Mouse (Mus musculus) retina, embryonic 14.5 days (tissue): ENCODE measurements around the gene Tes.

ENCODE experiments used
- DNase-seq: peaks from one replicate; pipeline ENCODE4 v3.0.0-alpha.2; 2015; ENCODE audit warnings: low spot score

Tes gene

DNA sequence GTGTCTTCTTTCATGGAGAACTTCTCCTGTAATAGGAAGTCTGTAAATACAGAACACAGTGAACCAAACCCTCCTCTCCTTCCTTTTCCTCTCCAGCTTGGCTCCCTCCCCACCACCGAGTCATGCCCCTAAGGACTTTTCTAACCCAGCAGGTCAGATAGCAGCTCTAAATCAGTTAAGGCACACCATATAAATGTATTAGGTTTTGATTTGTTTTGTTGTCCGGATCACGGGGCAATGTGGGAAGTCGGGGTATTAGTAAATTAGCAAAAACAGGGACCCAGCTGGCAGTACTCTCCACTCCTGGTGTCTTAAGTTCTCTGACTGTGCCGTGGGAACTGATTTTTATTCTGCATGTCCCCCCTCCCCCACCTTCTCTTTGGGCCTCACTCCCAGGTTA is 14.4 kb downstream of the Tes start:
- DNase-seq, result no peak

DNA sequence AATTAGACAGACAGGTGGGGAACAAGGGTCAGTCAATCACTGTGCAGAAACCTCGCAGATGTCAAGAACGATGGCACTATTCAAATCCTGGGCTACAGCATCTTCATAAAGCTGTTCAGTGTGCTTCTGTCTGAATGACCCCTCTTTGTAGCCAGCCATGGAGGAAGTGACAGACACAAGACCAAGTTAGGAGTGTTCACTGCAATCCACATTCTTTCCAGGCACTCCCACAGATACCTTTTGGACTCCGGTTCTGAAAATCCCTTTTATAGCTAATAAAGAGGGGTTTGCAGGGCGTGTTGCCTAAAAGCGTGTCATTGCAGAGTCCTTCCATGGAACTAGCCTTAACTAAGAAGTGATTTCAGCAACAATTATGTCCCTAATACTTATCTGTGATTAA is 14.9 kb downstream of the Tes start:
- DNase-seq, result no peak

DNA sequence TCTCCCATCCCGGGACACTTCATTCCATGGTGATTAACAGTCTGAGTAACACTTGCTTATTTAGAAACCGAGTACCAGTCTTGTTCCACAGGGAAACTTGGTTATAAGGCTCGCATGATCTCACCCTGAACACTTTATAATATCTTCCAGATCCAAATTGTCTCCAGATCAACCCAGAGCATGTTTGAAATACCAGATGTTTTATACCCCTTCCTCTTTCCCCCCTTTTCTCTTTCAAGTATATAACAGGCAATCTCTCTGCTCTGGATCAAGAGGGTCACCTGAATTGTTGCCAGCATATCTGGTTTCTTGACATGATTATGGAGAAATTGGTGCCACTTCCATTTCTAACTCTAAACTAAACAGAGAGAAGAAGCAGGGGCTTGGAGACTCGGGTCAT is 17.3 kb downstream of the Tes start:
- no peak for DNase-seq

DNA sequence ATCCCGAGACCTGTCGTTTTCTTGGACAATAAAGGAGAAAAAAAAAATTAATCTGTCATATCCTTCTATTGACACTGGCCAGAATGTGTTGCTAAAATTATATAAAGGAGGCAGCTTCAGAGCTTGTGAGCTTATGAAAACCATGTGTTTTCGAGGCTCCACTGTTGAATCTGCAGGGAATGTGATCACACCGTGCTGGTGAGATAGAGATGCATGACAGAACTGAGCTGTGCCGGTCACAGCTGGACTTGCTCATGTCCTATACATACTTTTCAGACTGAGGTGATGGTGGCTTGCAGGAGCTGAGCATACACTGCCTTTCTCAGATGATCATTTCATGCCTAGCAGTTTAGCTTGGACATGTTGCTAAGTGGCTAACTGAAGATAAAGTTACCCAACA is 17.9 kb downstream of the Tes start:
- no peak for DNase-seq

DNA sequence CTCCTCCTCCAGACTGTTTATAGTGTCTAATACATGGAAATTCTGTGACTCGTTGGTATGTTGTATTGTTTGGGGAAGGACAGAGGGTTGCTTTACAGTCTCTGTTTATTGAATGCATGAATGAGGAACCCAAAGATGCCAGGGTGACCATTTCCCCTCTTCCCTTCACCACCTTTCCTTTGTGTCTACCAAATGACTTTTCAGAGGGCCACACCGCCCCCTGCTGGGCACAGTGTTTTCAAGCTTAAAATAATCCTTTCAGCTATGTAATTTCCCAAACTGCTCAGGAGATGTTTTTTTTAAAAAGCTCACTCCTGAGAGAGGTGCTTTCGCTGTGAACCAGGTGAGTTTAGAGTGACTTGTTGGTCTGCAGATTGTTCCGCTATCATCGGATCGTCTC is 22.5 kb downstream of the Tes start:
- DNase-seq, result peak; percentile 88

DNA sequence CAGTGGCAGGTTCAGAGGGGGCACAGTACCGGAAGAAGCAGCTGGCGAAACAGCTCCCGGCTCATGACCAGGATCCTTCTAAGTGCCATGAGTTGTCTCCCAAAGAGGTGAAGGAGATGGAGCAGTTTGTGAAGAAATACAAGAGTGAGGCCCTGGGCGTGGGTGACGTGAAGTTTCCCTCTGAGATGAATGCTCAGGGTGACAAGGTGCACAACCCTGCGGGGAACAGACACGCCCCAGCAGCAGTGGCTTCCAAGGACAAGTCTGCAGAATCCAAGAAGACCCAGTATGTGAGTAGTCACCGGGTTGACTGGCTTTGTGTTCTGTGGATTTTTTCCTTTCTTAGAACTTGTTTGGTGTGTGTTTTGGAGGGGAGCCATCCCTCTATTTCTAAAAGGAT is 32.4 kb downstream of the Tes start:
- DNase-seq, result no peak

DNA sequence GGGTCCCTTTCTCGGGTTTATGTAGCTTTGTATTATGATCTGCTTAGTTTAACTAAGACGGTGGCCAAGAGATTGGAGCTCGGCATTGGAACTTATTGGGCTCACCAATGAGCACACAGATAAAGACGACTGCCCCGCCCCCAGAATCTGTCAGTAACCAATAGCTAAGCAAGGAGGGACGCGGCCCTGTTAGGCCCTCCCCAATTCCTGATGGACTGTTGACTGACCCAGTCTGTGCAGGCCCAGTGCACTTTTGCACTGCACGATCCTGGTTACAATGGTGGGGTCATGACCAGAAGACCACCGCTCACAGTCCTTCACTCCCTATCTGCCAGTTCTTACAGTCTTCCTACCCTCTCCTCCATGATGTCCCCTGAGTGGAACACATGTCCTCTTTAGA is 33.6 kb downstream of the Tes start:
- no peak for DNase-seq

DNA sequence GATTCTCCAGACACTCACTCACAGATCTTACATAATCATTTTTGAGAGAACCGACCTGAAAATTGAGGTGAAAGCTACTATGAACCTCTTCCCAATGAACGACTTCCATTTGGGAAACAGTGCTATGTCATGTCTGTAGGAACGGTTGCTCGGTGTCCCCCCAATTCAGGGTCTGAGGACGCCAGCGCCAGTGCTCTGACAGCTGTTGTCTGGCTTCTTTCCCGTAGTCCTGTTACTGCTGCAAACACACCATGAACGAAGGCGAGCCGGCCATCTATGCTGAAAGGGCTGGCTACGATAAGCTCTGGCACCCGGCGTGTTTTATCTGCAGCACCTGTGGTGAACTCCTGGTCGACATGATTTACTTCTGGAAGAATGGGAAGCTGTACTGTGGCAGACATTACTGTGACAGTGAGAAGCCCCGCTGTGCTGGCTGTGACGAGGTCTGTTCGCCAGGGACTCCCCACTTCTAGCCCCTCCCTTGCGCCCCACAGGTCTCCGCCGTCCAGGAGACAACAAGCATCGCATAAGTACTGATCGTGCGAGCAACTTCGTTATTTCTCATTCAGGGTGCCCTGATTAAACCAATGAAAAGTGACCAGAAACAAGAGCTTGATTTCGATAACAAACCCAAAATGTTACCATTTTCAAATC is 34.7 kb downstream of the Tes start:
- DNase-seq, result no peak

DNA sequence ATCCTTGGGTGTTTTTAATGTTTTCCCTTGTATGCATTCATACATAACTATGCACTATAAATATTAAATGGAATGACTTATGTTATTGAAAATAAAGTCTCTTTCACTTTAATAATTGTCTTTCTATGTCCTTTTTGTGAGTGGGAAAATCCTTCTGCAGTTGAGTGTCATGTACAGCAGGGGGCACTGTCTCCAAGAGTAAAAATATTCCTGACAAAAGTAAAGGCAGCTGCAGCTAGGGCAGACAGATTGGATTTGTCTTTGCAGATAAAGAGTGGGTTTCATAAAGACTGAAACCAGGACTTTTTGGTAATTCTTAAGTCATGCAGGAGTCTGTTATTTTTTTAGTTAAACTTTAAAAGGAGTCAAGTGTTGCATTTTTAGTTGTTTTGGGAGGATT is 40.8 kb downstream of the Tes start:
- DNase-seq, result peak; percentile 79

DNA sequence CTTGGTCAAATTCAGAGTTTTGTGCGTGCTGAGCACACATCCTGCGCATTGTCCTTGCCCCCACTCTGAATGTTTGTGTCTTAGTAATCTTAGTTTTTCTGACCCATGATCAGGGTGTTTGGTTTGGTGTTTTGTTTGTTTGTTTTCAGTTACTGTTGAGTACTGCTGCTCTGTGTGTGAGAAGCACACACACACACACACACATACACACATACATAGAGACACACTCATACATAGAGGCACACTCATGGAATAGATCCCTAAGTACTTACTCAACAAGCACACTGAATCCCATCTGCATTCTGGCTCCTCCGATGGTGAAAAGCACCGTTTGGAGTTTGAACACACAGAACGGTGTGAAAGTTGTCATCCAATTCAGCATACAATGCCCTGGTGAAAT is 41.5 kb downstream of the Tes start:
- DNase-seq, result no peak

DNA sequence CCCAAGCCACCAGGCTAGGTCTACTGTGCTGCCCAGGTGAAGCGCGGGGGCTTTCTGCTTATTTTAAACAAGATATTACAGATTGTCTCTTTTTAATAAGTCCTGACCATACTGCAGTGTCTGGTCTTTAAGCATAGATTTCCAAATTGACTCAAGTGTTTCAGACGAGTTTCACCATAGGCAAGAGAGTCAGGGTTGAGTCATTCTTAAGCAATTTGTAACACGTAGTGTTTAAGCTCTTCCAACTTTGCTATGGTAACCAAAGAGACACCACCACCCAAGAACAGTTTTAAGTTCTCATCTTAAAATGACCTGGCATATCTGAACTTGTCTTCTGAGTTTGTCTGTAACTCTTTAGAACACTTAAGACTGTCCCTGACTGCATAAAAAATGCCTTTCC is 44.3 kb downstream of the Tes start:
- DNase-seq, result no peak

DNA sequence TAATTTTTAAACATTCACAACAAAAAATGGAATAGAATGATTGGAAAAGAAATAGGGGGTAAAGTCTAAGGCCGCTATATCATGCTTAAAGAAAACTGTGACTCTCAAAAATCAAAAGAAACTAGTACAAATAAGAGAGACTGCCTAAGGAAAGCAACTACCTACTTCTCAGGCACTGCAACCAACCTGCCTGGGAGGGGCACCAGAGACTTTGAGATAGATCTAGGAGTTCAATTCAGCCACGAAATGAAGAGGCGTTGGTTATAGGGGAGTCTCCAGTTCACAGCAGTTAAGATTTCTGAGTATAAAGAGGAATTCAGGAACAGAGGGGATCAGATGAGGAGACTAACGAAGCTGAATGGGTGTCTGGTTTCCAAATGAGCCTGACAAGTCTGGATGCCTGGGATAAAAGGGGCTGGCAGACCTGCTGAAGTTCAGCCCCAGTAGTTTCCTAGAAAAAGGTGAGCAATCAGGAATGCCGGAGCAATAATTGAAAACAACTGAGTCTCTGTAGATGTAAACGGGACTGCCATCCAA is 45.7 kb downstream of the Tes start:
- peak; percentile 14 for DNase-seq

DNA sequence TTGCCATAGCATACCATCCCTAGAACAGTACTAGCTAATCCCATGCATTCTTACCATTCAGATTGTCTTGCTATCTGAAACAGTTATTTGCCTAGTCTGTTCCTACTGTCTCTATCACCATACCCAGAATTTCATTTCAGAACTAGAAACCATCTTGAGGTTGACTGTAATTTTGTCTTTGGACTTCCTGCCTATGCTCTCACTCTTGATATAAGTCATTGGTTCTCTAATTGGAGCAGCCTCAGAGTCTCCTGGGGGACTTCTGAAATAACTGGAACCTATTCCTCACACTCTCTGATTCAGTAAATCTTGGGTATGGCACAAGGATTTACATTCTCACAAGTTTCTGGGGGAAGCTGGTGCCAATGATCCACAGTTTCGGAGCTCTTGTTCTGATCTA is 47.1 kb downstream of the Tes start:
- no peak for DNase-seq

DNA sequence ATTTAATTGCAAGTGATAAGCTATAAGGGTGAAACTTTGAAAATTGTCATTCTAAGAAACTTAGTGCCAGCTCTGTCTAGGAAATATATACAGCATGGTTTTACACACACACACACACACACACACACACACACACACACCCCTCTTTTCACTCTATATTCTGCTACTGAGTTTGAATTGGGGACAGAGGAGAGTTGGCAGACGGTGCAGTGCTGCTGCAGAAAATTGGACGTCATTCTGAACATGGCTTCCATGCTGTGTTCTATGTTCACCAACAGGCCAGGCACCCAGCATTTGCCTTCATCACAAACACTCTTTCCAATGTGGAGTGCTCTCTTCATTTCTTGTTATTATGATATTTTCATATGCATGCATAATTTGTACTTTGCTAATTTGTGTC is 48.0 kb downstream of the Tes start:
- DNase-seq, result no peak

DNA sequence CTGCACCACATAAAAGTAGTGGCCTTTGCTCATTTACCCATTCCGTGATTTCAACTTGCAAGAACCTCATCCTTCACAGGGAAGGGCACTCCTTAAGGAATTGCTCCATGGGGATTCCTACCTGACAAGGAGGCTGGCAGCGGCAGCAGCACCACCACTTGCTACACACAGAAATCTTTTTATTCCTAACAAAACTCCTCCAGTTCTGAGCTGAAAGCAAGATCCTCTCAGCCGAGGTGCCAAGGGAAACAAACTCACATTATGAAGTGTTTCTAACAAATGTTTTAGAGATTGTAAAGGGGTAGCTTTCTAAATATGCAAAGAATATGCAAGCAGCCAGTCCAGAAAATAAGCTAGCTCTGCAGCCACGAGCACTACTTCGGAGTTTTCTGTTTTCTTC is 49.6 kb downstream of the Tes start:
- DNase-seq, result no peak

DNA sequence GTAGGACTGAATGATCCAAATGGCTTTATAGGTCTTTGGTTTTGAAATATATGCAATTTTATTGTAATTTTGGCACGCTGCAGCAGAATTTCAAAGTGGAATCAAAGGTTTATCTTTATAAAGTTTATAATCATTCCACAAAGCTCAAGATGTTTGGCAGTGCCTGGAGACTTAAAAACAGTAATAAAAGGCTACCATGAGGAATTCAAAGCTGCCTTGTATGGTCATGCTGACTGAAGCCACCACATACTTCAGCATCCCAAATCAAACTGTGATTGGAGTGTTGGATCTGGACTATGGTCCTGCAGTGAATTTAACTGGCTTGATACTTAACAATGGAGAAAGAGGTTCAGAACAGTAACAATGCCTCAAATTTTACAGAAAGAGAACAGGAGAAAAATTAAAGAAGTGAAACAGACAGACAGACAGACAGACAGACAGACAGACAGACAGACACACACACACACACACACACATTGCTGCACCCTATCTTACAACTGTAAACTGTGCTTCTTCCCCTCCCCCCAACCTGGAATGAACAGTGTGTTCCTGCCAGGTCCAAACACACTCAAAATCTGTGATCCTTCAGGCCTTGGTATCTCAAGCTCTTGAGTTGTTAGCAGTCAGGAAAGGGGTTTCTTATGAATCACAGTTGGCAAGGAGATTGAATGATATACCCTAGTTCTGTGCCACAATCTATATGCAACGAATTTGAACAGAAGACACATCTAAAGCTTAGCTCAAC is 50.3 kb downstream of the Tes start:
- no peak for DNase-seq

DNA sequence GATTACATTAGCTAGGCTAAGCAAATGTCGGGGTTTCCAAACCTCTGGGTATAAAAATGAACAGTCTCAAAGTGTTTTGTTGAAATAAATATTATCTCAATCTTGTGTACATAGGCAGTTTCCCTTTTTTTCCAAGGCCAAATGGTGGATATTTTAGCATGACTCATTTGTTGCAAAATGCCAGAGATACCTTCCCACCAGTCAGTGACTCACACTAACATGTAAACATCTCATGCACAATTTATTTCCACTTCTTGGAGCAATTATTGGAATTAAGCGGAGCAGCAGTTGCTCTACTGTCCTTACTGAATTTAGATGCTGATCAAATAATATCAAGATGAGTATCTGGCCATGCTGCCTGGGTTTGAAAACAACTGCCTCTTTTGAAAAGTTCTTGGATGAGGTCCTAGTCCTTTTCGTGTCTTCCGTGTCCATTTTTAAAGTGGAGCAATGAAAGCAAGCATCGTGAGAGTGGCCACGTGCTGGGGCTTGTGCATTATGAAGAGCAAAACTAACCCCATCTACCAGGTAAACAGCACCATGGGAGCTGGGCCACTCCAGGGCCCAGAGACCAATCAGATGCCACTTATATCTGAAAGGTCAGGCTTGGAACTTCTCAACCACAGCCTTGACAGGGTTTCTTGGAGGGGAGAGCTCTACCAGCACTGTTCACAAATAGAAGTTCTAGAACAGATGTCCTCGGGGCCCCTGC is 54.7 kb downstream of the Tes start:
- no peak for DNase-seq

DNA sequence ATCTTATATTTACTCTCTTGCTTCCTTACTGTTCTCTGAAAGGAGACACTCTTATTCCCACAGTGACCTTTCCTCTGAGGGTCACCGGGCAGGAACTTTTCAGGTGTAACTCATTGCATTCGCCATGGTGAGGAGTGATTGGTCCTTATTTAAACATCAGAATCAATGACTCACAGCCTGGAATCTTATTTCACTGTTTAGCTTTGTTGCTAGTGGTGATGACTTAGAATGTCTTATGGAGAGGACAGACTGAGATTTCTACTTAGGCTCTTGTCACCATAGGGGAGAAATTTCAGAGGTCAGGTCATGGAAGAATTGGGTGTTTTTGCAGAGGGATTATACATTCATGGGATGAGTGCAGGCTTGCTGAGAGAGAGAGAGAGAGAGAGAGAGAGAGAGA is 75.1 kb downstream of the Tes start:
- no peak for DNase-seq

DNA sequence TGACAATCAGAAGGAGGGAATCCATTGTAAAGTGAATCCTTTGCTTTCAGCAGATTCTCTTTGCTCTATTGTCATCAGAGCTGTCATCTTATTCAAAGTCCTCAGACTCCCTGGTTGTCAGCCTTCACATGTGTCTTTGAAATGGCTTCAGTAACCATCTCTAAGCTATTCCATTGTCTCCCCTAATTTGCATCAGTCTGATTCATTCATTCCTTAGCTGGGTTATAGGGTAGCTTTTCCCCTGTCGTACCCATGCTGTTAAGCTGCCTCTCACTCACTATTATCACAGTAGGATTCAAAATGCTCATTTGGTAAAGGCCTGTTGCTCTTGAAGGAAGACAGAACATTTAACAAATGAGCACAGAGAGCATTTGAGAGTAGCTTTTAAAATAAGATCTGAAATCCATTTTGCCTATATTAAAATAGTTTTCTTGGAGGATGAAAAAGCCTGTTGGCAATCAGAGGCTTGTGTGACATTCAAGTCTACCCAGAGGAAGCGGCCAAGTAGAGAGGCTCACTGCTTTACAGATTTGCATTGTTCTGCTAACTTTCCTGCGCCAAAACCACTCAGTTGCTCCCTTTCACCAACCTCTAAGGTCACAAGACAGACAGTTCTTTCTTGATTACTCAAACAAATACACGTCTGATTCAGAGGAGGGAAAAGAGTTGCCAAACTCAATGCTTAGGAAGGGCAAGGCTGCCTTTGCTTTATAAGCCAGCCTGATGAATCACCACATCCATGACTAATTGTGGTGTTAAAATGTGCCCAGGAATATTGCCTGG is 77.8 kb downstream of the Tes start:
- no peak for DNase-seq

DNA sequence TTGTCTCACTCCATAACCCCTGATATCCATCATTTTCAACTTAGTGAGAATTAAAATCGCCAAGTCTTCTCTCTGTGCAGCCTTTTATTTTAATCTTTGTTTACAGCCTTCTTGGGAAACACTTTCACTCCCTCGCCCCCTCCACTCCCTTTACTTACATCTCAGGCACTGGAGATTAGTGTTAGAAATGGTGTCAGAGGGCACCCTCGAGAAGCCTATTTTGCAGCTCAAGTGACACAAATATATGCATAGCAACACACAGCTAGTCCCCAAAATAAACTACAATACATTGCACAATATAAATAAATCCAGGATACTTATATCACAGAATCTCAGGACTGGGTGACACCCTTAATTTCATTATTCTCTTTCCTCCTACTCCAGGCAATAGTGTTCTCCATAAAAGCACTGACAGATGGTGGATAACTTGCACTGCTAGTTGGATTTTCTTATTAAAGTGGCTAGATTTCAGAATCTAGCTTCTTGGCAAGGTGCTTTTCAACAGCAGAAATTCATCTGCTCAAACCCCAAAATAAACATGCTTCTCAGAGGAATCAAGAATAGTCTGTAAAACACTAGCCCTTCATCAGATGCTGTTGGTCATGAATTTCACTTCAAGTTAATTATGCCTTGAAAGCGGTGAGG is 86.2 kb downstream of the Tes start:
- no peak for DNase-seq

DNA sequence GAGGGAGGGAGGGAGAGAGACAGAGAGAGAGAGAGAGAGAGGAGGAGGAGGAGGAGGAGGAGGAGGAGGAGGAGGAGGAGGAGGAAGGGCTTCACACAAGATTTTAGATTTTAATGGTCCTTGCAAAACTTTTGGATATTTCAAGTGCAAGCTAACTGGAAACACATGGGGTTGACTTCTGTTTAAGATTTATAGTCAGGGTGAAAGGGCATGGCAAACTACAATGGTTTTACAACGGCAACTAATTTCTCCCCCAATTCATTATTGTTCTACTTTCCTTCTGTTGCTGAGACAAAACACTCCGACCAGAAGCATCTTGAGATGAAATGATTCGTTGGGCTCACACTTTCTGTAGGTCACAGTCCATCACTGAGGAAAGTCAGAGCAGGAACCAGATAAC is 87.6 kb downstream of the Tes start:
- no peak for DNase-seq
